Mouse (Mus musculus) ES-Bruce4 (cell line): ENCODE data around the gene Arhgap9.

Experiments used
- EP300 ChIP-seq: IDR thresholded peaks from 2 replicates; pipeline ENCODE4 v1.6.1; 2011; ENCODE audit warnings: low read depth, low read length; ENCODE audit not compliant: insufficient read depth
- POLR2A ChIP-seq: IDR thresholded peaks from one replicate; pipeline ENCODE4 v1.8.1; 2011; ENCODE audit warnings: low read length; ENCODE audit not compliant: insufficient read depth

GRCm38 (mm10) chr10:127288800-127289572 lies 32.8 kb upstream of the Arhgap9 start, which contains the start of gene Mbd6:
- peak; percentile 86 for TF ChIP-seq EP300
- TF ChIP-seq POLR2A: no peak
